Mouse (Mus musculus) erythroblast, embryonic 14.5 days (primary cell): ENCODE measurements around the gene Gm49661.

Source experiments
- GATA1 ChIP-seq: IDR thresholded peaks from 2 replicates; pipeline ENCODE4 v1.6.1; 2012; ENCODE audit warnings: low read length, inconsistent platforms, mixed read lengths
- TAL1 ChIP-seq: IDR thresholded peaks from 3 replicates; pipeline ENCODE4 v1.6.1; 2012; ENCODE audit warnings: low read length, inconsistent platforms, mixed read lengths

GRCm38 (mm10) chr8:84987388-84987787 lies 18.2 kb upstream of the Gm49661 start:
- TF ChIP-seq GATA1 = no peak
- TF ChIP-seq TAL1 = no peak
